Mouse (Mus musculus) kidney, embryonic 16.5 days (tissue): ENCODE results near the gene Masp1. TPM values are rescaled to one million over a fixed set of nuclear protein-coding genes. Genes with fewer than 3 reads are reported as not detected.

ENCODE experiments used
- ATAC-seq: fragments of 200-750 bp; cut with Nextera tagmentation; 2 replicates; pipeline ENCODE4 v1.8.0; 2017; ENCODE audit warnings: moderate TSS enrichment; ENCODE audit not compliant: low FRiP score, low TSS enrichment
- H3K27ac ChIP-seq: fragments of 300-500 bp; sonication (generic); 2 replicates; pipeline ENCODE4 v1.5.1; 2014; ENCODE audit warnings: low read length
- H3K27me3 ChIP-seq: fragments of 300-500 bp; sonication (generic); 2 replicates; pipeline ENCODE4 v1.6.1; 2014; ENCODE audit warnings: low read length, control low read depth, mixed read lengths; ENCODE audit not compliant: insufficient read depth
- H3K36me3 ChIP-seq: fragments of 300-500 bp; sonication (generic); 2 replicates; pipeline ENCODE4 v1.6.1; 2014; ENCODE audit warnings: low read length, control low read depth, mixed read lengths; ENCODE audit not compliant: insufficient read depth
- H3K4me1 ChIP-seq: fragments of 300-500 bp; sonication (generic); 2 replicates; pipeline ENCODE4 v1.6.1; 2014; ENCODE audit warnings: low read length, control low read depth, mixed read lengths; ENCODE audit not compliant: insufficient read depth
- H3K4me2 ChIP-seq: fragments of 300-500 bp; sonication (generic); replicated peaks from 2 replicates; pipeline ENCODE4 v1.6.1; 2014; ENCODE audit warnings: low read depth, low read length
- H3K4me3 ChIP-seq: fragments of 300-500 bp; sonication (generic); 2 replicates; pipeline ENCODE4 v1.5.1; 2014; ENCODE audit warnings: mild to moderate bottlenecking, low read length
- H3K9ac ChIP-seq: fragments of 300-500 bp; sonication (generic); replicated peaks from 2 replicates; pipeline ENCODE4 v1.6.1; 2014; ENCODE audit warnings: low read length
- H3K9me3 ChIP-seq: fragments of 300-500 bp; sonication (generic); 2 replicates; pipeline ENCODE4 v1.6.1; 2016; ENCODE audit warnings: low read length, control low read depth
- WGBS: fragments of 180-500 bp; shearing (Covaris S2); extraction: QIAGEN DNeasy Blood & Tissue Kit; methylation state at CpG from one replicate; pipeline ENCODE4 v1.1.7; 2014; 5-methylcytosine and 5-hydroxymethylcytosine counted together
- polyA plus RNA-seq: library from polyadenylated mRNA; unstranded; fragments of >200 nt; fragmentation: Nextera tagmentation; extraction: Ambion mirVana; gene quantifications from 2 replicates; pipeline ENCODE4 v1.2.1, GENCODE M21; 2015

The Masp1 gene
- polyA plus RNA-seq, 1 experiment from 2014 or later: 8.0 TPM

GRCm38 (mm10) chr16:23450816-23451215, 69.8 kb downstream of the Masp1 start:
- Histone ChIP-seq H3K4me2 (no peak overlapping the region), H3K4me1 (no peaks in the 10 kb centered on the region), H3K9ac (no peak overlapping the region), H3K4me3 (no peak overlapping the region), H3K9me3 (no peaks in the 10 kb centered on the region), H3K27me3 (no peaks in the 10 kb centered on the region), H3K27ac (no peak overlapping the region), H3K36me3 (no peaks in the 10 kb centered on the region)
- WGBS: 83% methylated on average over 4 of the region's 4 CpGs
- no peak for ATAC-seq

- no peak for ATAC-seq
- H3K4me3 ChIP-seq: no peak overlapping the region
- H3K36me3 ChIP-seq: no peaks in the 10 kb centered on the region
- no peaks in the 10 kb centered on the region for H3K9me3 ChIP-seq
- H3K27me3 ChIP-seq: no peaks in the 10 kb centered on the region
- H3K4me1 ChIP-seq: no peaks in the 10 kb centered on the region
- no peak overlapping the region for H3K27ac ChIP-seq
- no peak overlapping the region for H3K9ac ChIP-seq
- WGBS: 75% methylated on average over 2 of the region's 2 CpGs
- no peak overlapping the region for H3K4me2 ChIP-seq
These were observed 70.7 kb downstream of the Masp1 start for GRCm38 (mm10) chr16:23449946-23450345.

GRCm38 (mm10) chr16:23444231-23444630, 76.4 kb downstream of the Masp1 start:
- no peak overlapping the region for H3K4me2 ChIP-seq
- H3K4me1 ChIP-seq: no peaks in the 10 kb centered on the region
- no peaks in the 10 kb centered on the region for H3K27me3 ChIP-seq
- no peaks in the 10 kb centered on the region for H3K36me3 ChIP-seq
- ATAC-seq: no peak
- H3K9me3 ChIP-seq: no peaks in the 10 kb centered on the region
- H3K27ac ChIP-seq: no peak overlapping the region
- WGBS: 86% methylated on average over 4 of the region's 4 CpGs
- H3K4me3 ChIP-seq: no peak overlapping the region
- H3K9ac ChIP-seq: no peak overlapping the region

GRCm38 (mm10) chr16:23437404-23438166, 83.0 kb downstream of the Masp1 start:
- no peaks in the 10 kb centered on the region for H3K27me3 ChIP-seq
- H3K9ac ChIP-seq: no peak overlapping the region
- H3K9me3 ChIP-seq: no peaks in the 10 kb centered on the region
- H3K36me3 ChIP-seq: no peaks in the 10 kb centered on the region
- peak; percentile 89 for ATAC-seq
- no peak overlapping the region for H3K4me2 ChIP-seq
- no peak overlapping the region for H3K4me3 ChIP-seq
- H3K27ac ChIP-seq: no peak overlapping the region
- no peaks in the 10 kb centered on the region for H3K4me1 ChIP-seq
- WGBS: 47% methylated on average over 12 of the region's 12 CpGs

- WGBS: 78% methylated on average over 8 of the region's 8 CpGs
- Histone ChIP-seq H3K4me2 (no peak overlapping the region), H3K27me3 (no peaks in the 10 kb centered on the region), H3K9me3 (no peaks in the 10 kb centered on the region), H3K4me3 (no peak overlapping the region), H3K9ac (no peak overlapping the region), H3K27ac (no peak overlapping the region), H3K36me3 (no peaks in the 10 kb centered on the region), H3K4me1 (no peaks in the 10 kb centered on the region)
- ATAC-seq: no peak
These were observed 90.6 kb downstream of the Masp1 start for GRCm38 (mm10) chr16:23429991-23430390.

GRCm38 (mm10) chr16:23428647-23429319, 91.8 kb downstream of the Masp1 start, which contains the start of gene Rtp1:
TSS of gene Rtp1 (plus strand) at chr16:23429133.
- H3K27ac ChIP-seq: no peak within 1 kb of the TSS
- H3K9ac ChIP-seq: no peak within 1 kb of the TSS
- 78% methylated on average over 7 of the region's 7 CpGs for WGBS
- ATAC-seq: no peak
- no peaks in the 10 kb centered on the region for H3K4me1 ChIP-seq
- no peak within 1 kb of the TSS for H3K4me3 ChIP-seq
- no peaks in the 10 kb centered on the region for H3K9me3 ChIP-seq
- no peak within 1 kb of the TSS for H3K4me2 ChIP-seq
- no peaks in the 10 kb centered on the region for H3K36me3 ChIP-seq
- H3K27me3 ChIP-seq: no peaks in the 10 kb centered on the region

GRCm38 (mm10) chr16:23427701-23428100, 92.9 kb downstream of the Masp1 start:
- H3K4me2 ChIP-seq: no peak overlapping the region
- H3K36me3 ChIP-seq: no peaks in the 10 kb centered on the region
- WGBS: 64% methylated on average over 1 of the region's 1 CpGs
- ATAC-seq: no peak
- H3K9me3 ChIP-seq: no peaks in the 10 kb centered on the region
- no peaks in the 10 kb centered on the region for H3K4me1 ChIP-seq
- no peaks in the 10 kb centered on the region for H3K27me3 ChIP-seq
- H3K27ac ChIP-seq: no peak overlapping the region
- no peak overlapping the region for H3K9ac ChIP-seq
- no peak overlapping the region for H3K4me3 ChIP-seq

- H3K9me3 ChIP-seq: no peaks in the 10 kb centered on the region
- H3K4me1 ChIP-seq: no peaks in the 10 kb centered on the region
- no peak overlapping the region for H3K4me2 ChIP-seq
- H3K9ac ChIP-seq: no peak overlapping the region
- no peaks in the 10 kb centered on the region for H3K27me3 ChIP-seq
- ATAC-seq: no peak
- 52% methylated on average over 5 of the region's 5 CpGs for WGBS
- no peak overlapping the region for H3K4me3 ChIP-seq
- H3K27ac ChIP-seq: no peak overlapping the region
- no peaks in the 10 kb centered on the region for H3K36me3 ChIP-seq
These were observed 96.8 kb downstream of the Masp1 start for GRCm38 (mm10) chr16:23423825-23424224.

GRCm38 (mm10) chr16:23419565-23420085, 101.0 kb downstream of the Masp1 start:
- Histone ChIP-seq H3K9me3 (no peaks in the 10 kb centered on the region), H3K4me1 (peaks cover 11% of the 10 kb centered on the region), H3K9ac (no peak overlapping the region), H3K4me3 (no peak overlapping the region), H3K4me2 (no peak overlapping the region), H3K36me3 (no peaks in the 10 kb centered on the region), H3K27ac (no peak overlapping the region), H3K27me3 (no peaks in the 10 kb centered on the region)
- ATAC-seq: peak; percentile 13; the same call in 1 of the 2 replicates
- WGBS: 68% methylated on average over 8 of the region's 8 CpGs
